In the genomic region with DNA sequence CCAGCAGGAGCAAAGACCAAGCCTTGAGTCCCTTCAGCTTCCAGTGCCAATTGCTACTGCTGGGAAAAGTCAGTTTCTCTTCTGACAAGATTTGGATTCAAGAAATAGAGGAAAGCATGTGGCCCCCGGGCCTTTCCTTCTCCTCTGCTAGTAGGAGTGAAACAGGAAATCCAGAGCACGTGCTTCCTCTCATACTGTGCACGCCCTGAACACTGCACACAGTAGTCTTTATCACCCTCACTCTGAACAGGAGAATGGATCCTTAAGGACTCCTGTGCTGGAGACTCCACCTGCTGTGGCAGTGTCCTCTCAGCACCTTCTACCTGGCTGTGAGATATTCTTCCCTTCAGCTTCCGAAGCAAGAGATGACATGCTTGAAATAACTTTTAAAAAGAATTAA, we compare ENCODE assay signal across 21 mouse cellular contexts. TPM values are rescaled to one million over a fixed set of nuclear protein-coding genes. Genes with fewer than 3 reads are reported as not detected.
"Had no signal": no experiment of that assay in that cellular context is flagged by ENCODE, and none has a peak within 500 bp of the region (broad histone marks: within the 10 kb centered on the region; RNA-seq: fewer than 3 reads in every experiment).

No protein-coding gene starts in this region.

- H3K4me2 ChIP-seq: midbrain, embryonic 12.5 days; stomach, embryonic 15.5 days had no signal

- H3K4me3 ChIP-seq: layer of hippocampus, adult 2 months; limb, embryonic 10.5 days; midbrain, embryonic 12.5 days; stomach, embryonic 15.5 days had no signal

- H3K27me3 ChIP-seq: stomach, embryonic 15.5 days had no signal

- ATAC-seq: intestine, postnatal 0 days; midbrain, embryonic 16.5 days had no signal

- DNase-seq: kidney, adult 8-10 months; kidney, postnatal 10 days; kidney, postnatal 4 days; lung, adult 2 months; lung, postnatal 14 days; right cerebral cortex, postnatal 14 days; thymus, postnatal 4 days had no signal

- H3K36me3 ChIP-seq: limb, embryonic 10.5 days; midbrain, embryonic 12.5 days; stomach, embryonic 15.5 days had no signal

- H3K27ac ChIP-seq: layer of hippocampus, adult 2 months; limb, embryonic 10.5 days; liver, embryonic 14.5 days; midbrain, embryonic 12.5 days; stomach, embryonic 15.5 days had no signal

- H3K9ac ChIP-seq: liver, embryonic 14.5 days; midbrain, embryonic 12.5 days; stomach, embryonic 15.5 days had no signal

- H3K9me3 ChIP-seq: limb, embryonic 10.5 days; midbrain, embryonic 12.5 days; stomach, embryonic 15.5 days had no signal

RNA-seq across cellular contexts. Expression of gene Gm11444, which starts 38.9 kb away (rescaled TPM):
- total RNA-seq: layer of hippocampus, adult 2 months; layer of hippocampus, postnatal 10 days; left cerebral cortex, postnatal 14 days; megakaryocyte-erythroid progenitor cell, adult 5-6 weeks had no signal
- polyA plus RNA-seq: intestine, postnatal 0 days; limb, embryonic 10.5 days; limb, embryonic 14.5 days; liver, embryonic 14.5 days; lung, adult 2 months; midbrain, embryonic 12.5 days; midbrain, embryonic 16.5 days; neural tube, embryonic 14.5 days; spleen, adult 2 months; stomach, embryonic 15.5 days; thymus, postnatal 0 days had no signal
